In the genomic region with DNA sequence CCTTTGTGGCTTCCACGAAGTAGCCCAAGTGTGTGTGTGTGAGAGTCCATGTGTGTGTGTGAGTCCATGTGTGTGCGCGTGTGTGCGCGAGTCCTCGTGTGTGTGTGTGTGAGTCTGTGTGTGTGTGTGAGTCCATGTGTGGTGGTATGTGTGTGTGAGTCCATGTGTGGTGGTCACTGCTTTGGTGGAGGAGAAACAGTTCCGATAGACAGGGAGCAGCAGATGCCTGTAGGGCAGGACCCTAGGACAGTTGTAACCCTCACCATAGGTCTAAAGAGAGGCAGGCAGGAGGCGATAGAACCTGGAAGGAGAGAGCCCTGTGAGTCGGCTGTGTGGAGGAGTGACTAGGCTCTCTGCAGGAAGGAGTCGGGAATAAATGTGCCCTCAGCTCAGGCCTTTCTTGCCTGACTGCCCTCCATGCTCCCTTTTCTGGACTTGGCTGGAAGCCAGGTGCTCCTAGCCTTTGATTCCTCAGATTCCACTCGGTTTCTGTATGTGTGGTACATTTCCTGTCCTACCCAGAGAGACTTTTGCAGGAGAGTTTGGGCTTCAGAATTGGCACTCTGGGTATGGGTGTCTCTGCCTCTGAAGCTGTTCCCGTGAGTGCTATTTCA, we compare ENCODE assay signal across 9 mouse cellular contexts. TPM values are rescaled to one million over a fixed set of nuclear protein-coding genes. Genes with fewer than 3 reads are reported as not detected.
DNase-seq lines count a peak whose midpoint lies in the region; ATAC-seq lines count a peak whose summit lies in the region.
"Had no signal": no experiment of that assay in that cellular context is flagged by ENCODE, and none has a peak within 500 bp of the region (broad histone marks: within the 10 kb centered on the region; RNA-seq: fewer than 3 reads in every experiment).

No protein-coding gene starts in this region.

- peaks cover 18% of the 10 kb centered on the region for H3K36me3 ChIP-seq in heart, embryonic 14.5 days (ENCODE audit: control insufficient read depth, insufficient read depth, low read length)

- H3K9ac ChIP-seq in heart, embryonic 14.5 days (ENCODE audit: low read length): 0 out of 2 replicates have a peak overlapping the region, but pooled peaks have one; percentile 2
- H3K9ac ChIP-seq: midbrain, embryonic 12.5 days had no signal

- H3K27me3 ChIP-seq in heart, embryonic 14.5 days (ENCODE audit: control insufficient read depth, insufficient read depth, low read length): no peaks in the 10 kb centered on the region
- H3K27me3 ChIP-seq: midbrain, embryonic 12.5 days had no signal

- no peak overlapping the region for H3K4me2 ChIP-seq in heart, embryonic 14.5 days (ENCODE audit: low read length)
- H3K4me2 ChIP-seq: midbrain, embryonic 12.5 days had no signal

- H3K4me3 ChIP-seq in heart, embryonic 14.5 days (ENCODE audit: control insufficient read depth in 1 of 2, insufficient read depth in 1 of 2, low read depth in 1 of 2, low read length in 2 of 2): no peak overlapping the region
- H3K4me3 ChIP-seq: midbrain, embryonic 12.5 days had no signal

- WGBS in heart, embryonic 14.5 days: 60% methylated on average over 12 of the region's 12 CpGs

- ATAC-seq in heart, embryonic 14.5 days (ENCODE audit: insufficient number of reproducible peaks, insufficient read depth, low FRiP score, low read depth): no peak

- peak overlapping the region; percentile 9 to 54; a peak in 1 of 4 replicates for H3K27ac ChIP-seq in heart, embryonic 14.5 days (replicated peaks in 1 of 2; ENCODE audit: control insufficient read depth in 1 of 2, insufficient read depth in 1 of 2, low read depth in 2 of 2, low read length in 2 of 2)
- H3K27ac ChIP-seq: midbrain, embryonic 12.5 days had no signal

- intact Hi-C loops in heart, postnatal 14 days (cut with DNase I): no loop called here

- DNase-seq in heart, postnatal 14 days: no peak
- DNase-seq in Muller cell, postnatal 12 days (ENCODE audit: inconsistent ontology term): peak; percentile 50
- peak; percentile 32 for DNase-seq in adrenal gland, postnatal 25 days
- DNase-seq in kidney, adult 9 months: peak; percentile 78
- DNase-seq in layer of hippocampus, postnatal 10 days (ENCODE audit: low spot score in 2 of 2): no peak
- no peak for DNase-seq in gastrocnemius, adult 18-20 months (ENCODE audit: low spot score)
- no peak for DNase-seq in gastrocnemius, adult 8-10 months (ENCODE audit: low spot score in 2 of 2)

- peaks cover 4 to 23% of the 10 kb centered on the region in 2 experiments for H3K4me1 ChIP-seq in heart, embryonic 14.5 days (ENCODE audit: control insufficient read depth in 2 of 2, insufficient read depth in 2 of 2, low read length in 2 of 2)
- H3K4me1 ChIP-seq: midbrain, embryonic 12.5 days had no signal

- H3K9me3 ChIP-seq in heart, embryonic 14.5 days (ENCODE audit: control insufficient read depth, low read length): no peaks in the 10 kb centered on the region
- H3K9me3 ChIP-seq: midbrain, embryonic 12.5 days had no signal

RNA-seq across cellular contexts. Expression of gene Gpr18, which starts 5.0 kb away (rescaled TPM):
- polyA plus RNA-seq in heart, embryonic 14.5 days (2014; fragmentation: Nextera tagmentation; extraction: Ambion mirVana): not detected in 2 replicates
- total RNA-seq in heart, postnatal 14 days (2021): under 1 TPM in 1 of 2 experiments, not detected in 1; 0.39 TPM
- 0.27 TPM in 1 of 2 replicates, not detected in the other for total RNA-seq in adrenal gland, postnatal 25 days (2021)
- total RNA-seq in layer of hippocampus, postnatal 10 days (2021): not detected
- total RNA-seq in gastrocnemius, adult 18-20 months (2021): not detected
- not detected for total RNA-seq in gastrocnemius, adult 8-10 months (2022)

RNA-seq across cellular contexts. Expression of gene Ubac2, which starts 42.2 kb away (rescaled TPM):
- polyA plus RNA-seq in heart, embryonic 14.5 days (2014; fragmentation: Nextera tagmentation; extraction: Ambion mirVana): 55.4 and 56.3 TPM in 2 replicates
- 10 to 100 TPM; 23.3 to 23.8 TPM for total RNA-seq in heart, postnatal 14 days (2021)
- 29.4 and 33.2 TPM in 2 replicates for total RNA-seq in adrenal gland, postnatal 25 days (2021)
- total RNA-seq in layer of hippocampus, postnatal 10 days (2021): 10 to 100 TPM; 39.1 to 39.3 TPM
- total RNA-seq in gastrocnemius, adult 18-20 months (2021): 10 to 100 TPM; 25.5 to 32.9 TPM
- 10 to 100 TPM; 29.4 to 37.1 (median 32.7) TPM for total RNA-seq in gastrocnemius, adult 8-10 months (2022)

RNA-seq across cellular contexts. Expression of gene Gpr183, which starts 44.4 kb away (rescaled TPM):
- polyA plus RNA-seq in heart, embryonic 14.5 days (2014; fragmentation: Nextera tagmentation; extraction: Ambion mirVana): 1.9 and 2.4 TPM in 2 replicates
- total RNA-seq in heart, postnatal 14 days (2021): under 1 TPM; 0.54 to 0.67 TPM
- total RNA-seq in adrenal gland, postnatal 25 days (2021): 0.67 and 0.91 TPM in 2 replicates
- total RNA-seq in layer of hippocampus, postnatal 10 days (2021): under 1 TPM; 0.71 to 0.83 TPM
- under 1 TPM in 1 of 2 experiments, not detected in 1; 0.40 TPM for total RNA-seq in gastrocnemius, adult 18-20 months (2021)
- under 1 TPM; 0.15 to 0.38 (median 0.23) TPM for total RNA-seq in gastrocnemius, adult 8-10 months (2022)

Comparison
In these comparisons a context has a peak if more than half of its experiments do, and no peak if none do; other contexts are left out.
1. DNase-seq: peak in Muller cell, postnatal 12 days (single experiment), adrenal gland, postnatal 25 days (single experiment) and kidney, adult 9 months (single experiment); none in heart, postnatal 14 days (0 of 2), layer of hippocampus, postnatal 10 days (0 of 2), gastrocnemius, adult 18-20 months (single experiment) and gastrocnemius, adult 8-10 months (0 of 2).